Mouse (Mus musculus) fibroblast of lung, adult 2 months (primary cell): ENCODE data around the gene 1110065P20Rik.

ENCODE experiments used
- DNase-seq: peaks from one replicate; pipeline ENCODE4 v3.0.0-alpha.2; 2011; ENCODE audit warnings: low read depth

Gene 1110065P20Rik

DNA sequence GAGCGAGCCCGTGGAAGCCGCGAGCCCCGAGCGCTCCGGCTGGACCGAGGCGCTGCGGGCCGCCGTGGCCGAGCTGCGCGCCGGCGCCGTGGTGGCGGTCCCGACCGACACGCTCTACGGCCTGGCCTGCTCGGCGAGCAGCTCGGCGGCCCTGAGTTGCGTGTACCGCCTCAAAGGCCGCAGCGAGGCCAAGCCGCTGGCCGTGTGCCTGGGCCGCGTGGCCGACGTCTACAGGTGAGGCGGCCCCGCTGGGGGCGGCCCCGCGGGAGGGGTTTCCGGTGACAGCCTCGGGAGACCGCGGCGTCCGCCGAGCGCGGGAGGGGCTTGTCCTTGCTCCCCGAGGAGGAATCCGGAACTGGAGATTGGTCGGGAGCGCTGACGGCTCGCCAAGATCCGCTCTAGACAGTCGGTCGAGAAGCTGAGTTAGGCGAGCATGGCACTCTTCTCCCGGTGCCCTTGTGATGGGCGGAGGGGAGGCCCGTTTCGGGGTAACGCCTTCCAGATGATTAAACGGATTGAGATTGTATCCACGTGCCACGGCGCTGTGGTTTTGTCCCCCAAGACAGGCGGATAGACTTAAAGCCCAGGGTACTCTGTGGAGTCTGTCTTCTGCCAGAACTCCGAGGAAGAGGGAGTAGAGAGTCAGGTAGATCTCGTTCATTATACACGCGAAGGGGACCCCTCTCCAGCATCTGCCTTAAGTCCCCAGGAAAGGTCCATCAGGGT, at the start of gene 1110065P20Rik:
1110065P20Rik (minus strand) TSS at position 264 of the 726 bp plus-strand sequence.
- DNase-seq = no peak

DNA sequence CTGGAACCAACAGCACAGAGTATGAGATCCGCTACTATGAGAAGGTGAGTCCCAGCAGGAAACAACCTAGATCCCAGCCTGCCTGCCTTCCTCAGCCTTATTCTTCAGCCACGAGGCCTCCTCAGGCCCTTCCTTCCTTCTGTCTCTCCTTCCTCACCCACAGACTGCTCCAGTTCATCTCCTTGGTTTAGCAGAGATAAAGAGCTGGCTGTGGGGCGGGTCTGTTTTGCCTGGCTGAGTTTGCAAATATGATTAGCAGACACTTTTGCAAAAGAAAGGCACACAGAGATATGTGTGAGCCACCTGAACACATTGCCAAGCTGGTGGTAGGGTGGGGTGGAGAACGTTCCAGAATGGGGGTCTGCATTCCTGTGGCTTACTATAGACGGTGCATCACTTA, 48.9 kb upstream of the 1110065P20Rik start:
- DNase-seq = no peak

GRCm38 (mm10) chr4:124898428-124898827, 47.4 kb upstream of the 1110065P20Rik start:
- no peak for DNase-seq

GRCm38 (mm10) chr4:124894508-124895428, 43.8 kb upstream of the 1110065P20Rik start:
- no peak for DNase-seq

DNA sequence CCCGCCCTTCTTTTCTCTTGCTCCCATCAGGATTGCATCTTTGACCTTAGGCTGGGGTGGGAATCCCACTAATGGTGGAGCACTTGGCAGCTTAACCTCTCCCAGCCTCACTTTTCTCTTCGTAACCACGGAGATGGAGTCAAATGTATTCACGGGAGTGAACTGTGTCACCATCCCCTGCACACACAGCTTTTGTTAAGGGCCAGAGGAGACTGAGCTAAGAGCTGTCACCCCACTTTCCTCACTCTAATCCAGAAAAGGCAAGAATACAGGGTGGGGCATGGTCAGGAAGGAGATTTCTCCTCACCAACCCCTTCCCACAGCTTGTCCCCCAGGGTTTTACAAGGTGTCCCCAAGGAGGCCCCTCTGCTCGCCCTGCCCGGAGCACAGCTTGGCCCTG, 42.8 kb upstream of the 1110065P20Rik start:
- DNase-seq = no peak

GRCm38 (mm10) chr4:124890831-124891230, 39.8 kb upstream of the 1110065P20Rik start:
- DNase-seq = no peak

GRCm38 (mm10) chr4:124889935-124890334, 38.9 kb upstream of the 1110065P20Rik start:
- DNase-seq = no peak

GRCm38 (mm10) chr4:124888702-124889101, 37.7 kb upstream of the 1110065P20Rik start:
- no peak for DNase-seq

GRCm38 (mm10) chr4:124882151-124882729, 31.2 kb upstream of the 1110065P20Rik start:
- no peak for DNase-seq

DNA sequence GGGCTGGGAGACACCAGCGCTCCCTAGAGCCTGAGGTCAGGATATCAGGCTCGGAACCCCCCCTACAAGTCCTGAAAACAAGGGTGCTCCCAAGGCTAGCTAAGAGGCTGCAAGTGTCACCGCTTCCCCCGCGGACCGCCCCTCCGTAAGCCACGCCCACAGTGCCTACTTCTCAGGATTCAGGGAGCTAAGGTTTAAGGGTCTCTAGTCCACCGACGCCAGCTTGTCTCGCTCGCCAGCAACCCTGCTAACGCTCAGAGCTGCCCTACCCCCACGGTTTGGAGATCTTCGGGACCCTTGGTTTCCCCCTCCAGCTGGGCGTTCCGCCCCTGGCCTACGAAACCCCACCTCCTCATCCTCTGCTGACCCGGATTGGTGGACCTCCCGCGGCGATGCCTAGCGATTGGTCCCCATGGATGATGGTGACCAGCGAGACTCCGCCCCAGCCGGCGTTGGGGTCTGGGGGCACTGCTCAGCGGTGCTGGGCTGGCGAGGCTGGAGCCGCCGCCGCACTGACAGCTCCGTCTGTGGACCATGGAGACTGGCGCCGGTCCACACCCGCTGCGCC, 30.4 kb upstream of the 1110065P20Rik start:
- DNase-seq = no peak

GRCm38 (mm10) chr4:124880599-124880998, 29.6 kb upstream of the 1110065P20Rik start, which contains the start of gene Epha10:
Epha10 (plus strand) TSS chr4:124880899.
- DNase-seq = no peak

GRCm38 (mm10) chr4:124872719-124873118, 21.7 kb upstream of the 1110065P20Rik start:
- no peak for DNase-seq

- DNase-seq = no peak
Measured at GRCm38 (mm10) chr4:124861283-124862188, 10.5 kb upstream of the 1110065P20Rik start, which contains the start of gene Maneal. Maneal (minus strand) TSS chr4:124862171.

GRCm38 (mm10) chr4:124860446-124860845, 9.4 kb upstream of the 1110065P20Rik start:
- no peak for DNase-seq

DNA sequence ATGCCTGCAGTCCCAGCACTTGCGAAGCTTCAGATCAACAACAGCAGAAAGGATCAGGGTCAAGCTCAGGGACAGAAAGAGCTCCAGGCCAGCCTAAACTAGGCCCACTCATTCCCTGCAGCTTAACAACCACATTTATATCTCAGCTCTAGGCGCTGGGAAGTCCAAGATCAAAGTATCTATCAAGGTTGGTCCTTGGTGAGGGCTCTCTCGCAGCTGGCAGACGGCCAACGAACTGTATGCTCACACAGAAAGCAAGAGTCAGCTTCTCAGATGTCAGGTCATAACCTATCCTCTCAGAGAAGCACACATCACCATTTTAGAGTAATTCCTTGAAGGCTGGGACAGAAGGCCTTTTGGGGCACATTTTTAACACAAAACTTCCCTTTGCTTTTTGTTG, 7.4 kb upstream of the 1110065P20Rik start:
- DNase-seq = no peak

DNA sequence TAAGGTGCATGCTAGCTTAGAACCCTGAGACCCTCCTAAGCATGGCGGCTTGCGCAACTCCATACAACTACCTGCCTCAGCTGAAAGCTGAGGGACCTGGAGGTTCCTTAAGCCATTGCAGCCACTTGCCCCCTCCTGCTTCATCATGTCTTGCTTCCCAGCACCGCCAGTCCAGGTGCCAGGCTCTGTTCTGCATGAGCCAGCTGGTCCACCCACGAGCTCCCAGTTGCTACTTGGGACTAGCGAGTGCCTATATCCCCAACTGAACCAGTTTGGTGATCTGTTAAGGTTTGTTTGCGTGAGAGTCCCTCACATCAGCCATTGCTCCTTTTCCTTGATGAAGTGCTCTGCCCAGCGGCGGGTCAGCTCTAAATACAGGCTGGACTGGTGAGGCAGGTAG, 5.3 kb upstream of the 1110065P20Rik start:
- DNase-seq = no peak

- DNase-seq = peak; percentile 63
Measured at GRCm38 (mm10) chr4:124850261-124850913, 609 bp downstream of the 1110065P20Rik start, which contains the start of gene Yrdc. Yrdc (plus strand) TSS chr4:124850679.

DNA sequence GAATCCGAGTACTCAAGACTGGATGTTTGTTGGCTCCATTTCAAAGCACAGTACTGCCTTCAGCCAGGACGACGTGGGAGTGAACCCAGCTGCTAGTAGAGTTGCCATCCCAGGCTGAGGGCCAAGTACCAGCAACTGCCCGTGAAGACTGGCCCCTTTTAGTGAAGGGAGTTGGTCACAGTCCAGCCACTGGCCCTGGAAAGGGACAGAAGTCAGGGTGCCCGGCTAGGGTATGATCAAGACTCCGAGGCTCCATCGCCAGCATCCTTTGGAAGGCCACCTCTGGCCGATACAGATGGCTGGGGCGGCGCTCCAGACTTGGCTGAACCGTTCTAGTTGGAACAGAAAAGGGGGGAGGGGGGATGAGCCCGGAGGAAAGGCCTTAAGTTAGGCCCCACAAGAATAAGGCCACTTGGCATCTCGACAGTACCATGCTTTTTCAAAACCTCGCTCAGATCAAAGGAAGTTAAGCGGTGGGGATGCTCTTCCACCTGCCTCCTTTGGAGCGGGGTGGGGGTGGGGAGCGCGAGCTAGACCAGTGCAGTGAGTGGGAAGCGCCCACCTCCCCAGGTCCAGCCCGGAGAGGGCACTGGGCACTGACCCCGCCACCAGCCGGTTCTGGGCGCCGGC, 1.2 kb downstream of the 1110065P20Rik start:
- no peak for DNase-seq

- DNase-seq = no peak
Measured at GRCm38 (mm10) chr4:124847573-124847972, 3.4 kb downstream of the 1110065P20Rik start.

DNA sequence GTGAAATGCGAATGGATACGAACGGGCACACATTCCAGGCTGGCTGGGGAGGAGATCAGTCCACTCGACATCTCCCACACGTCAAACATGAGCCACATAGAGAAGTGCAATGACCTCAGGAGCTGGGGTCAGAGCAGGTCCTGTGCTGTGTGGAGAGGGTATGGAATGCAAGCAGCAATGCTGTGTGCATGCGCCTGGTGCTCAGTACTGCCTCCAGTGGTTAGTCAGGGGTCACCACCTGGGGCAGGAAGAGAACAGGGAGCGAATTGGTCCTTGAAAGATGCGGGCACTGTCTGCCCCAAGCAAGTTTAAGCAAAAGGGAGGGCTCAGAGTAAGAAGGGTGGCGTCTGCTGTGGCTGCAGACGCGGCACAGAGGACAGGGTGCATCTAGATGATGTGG, 7.5 kb downstream of the 1110065P20Rik start:
- DNase-seq = no peak
